Mouse (Mus musculus) macrophage (primary cell): ENCODE measurements around the gene Crhbp. TPM values are rescaled to one million over a fixed set of nuclear protein-coding genes. Genes with fewer than 3 reads are reported as not detected.

Experiments
- H3K27ac ChIP-seq: fragments of 350-480 bp; formaldehyde crosslinking; 2 replicates; pipeline ENCODE4 v1.9.0; 2021
- H3K36me3 ChIP-seq: fragments of 350-480 bp; formaldehyde crosslinking; 2 replicates; pipeline ENCODE4 v1.9.0; 2021; ENCODE audit errors: inconsistent target
- H3K4me3 ChIP-seq: fragments of 350-480 bp; formaldehyde crosslinking; 2 replicates; pipeline ENCODE4 v1.9.0; 2021; ENCODE audit errors: inconsistent target
- H3K79me2 ChIP-seq: fragments of 350-480 bp; formaldehyde crosslinking; 2 replicates; pipeline ENCODE4 v1.9.0; 2021; ENCODE audit errors: inconsistent target
- WGBS: methylation state at CpG from one replicate; pipeline ENCODE4 v1.1.7; 2026; ENCODE audit warnings: inconsistent platforms; ENCODE audit not compliant: missing documents; 5-methylcytosine and 5-hydroxymethylcytosine counted together
- polyA plus RNA-seq: library from polyadenylated mRNA; stranded (reverse); fragments of 250-400 nt; gene quantifications from 3 replicates; pipeline ENCODE4 v1.2.4, GENCODE M21; 2018; ENCODE audit warnings: inconsistent platforms
- total RNA-seq, 78 experiments: library from RNA; depleted of rRNA; stranded (reverse); fragments of 250-400 nt; gene quantifications; 1 replicate in 9 of 78; 2 replicates in 24 of 78; 3 replicates in 43 of 78; 4 replicates in 2 of 78; pipeline ENCODE4 v1.2.4; 2018; ENCODE audit warnings: inconsistent platforms in 56 of 78

Gene Crhbp
- not detected for total RNA-seq (2018; cell fraction: chromatin; rRNA removed)
- not detected for total RNA-seq (2018; cell fraction: cytosol; rRNA removed)
- total RNA-seq (2018; cell fraction: nucleus; rRNA removed) = not detected
- not detected in 3 replicates for polyA plus RNA-seq

- no peak within 1 kb of the TSS for H3K4me3 ChIP-seq
- no peaks in the 10 kb centered on the region for H3K36me3 ChIP-seq
- 76% methylated on average over 11 of the region's 11 CpGs for WGBS
- no peaks in the 10 kb centered on the region for H3K79me2 ChIP-seq
- H3K27ac ChIP-seq = no peak within 1 kb of the TSS
Measured at GRCm38 (mm10) chr13:95444824-95445223, at the start of gene Crhbp. TSS of gene Crhbp (minus strand) at chr13:95444924.

GRCm38 (mm10) chr13:95493296-95493695 lies 48.6 kb upstream of the Crhbp start:
- H3K27ac ChIP-seq = no peak overlapping the region
- H3K36me3 ChIP-seq = no peaks in the 10 kb centered on the region
- WGBS = 93% methylated on average over 5 of the region's 5 CpGs
- no peak overlapping the region for H3K4me3 ChIP-seq
- H3K79me2 ChIP-seq = no peaks in the 10 kb centered on the region

GRCm38 (mm10) chr13:95491327-95491726 lies 46.6 kb upstream of the Crhbp start:
- no peak overlapping the region for H3K27ac ChIP-seq
- WGBS = 95% methylated on average over 11 of the region's 11 CpGs
- H3K4me3 ChIP-seq = no peak overlapping the region
- H3K79me2 ChIP-seq = no peaks in the 10 kb centered on the region
- H3K36me3 ChIP-seq = no peaks in the 10 kb centered on the region

DNA sequence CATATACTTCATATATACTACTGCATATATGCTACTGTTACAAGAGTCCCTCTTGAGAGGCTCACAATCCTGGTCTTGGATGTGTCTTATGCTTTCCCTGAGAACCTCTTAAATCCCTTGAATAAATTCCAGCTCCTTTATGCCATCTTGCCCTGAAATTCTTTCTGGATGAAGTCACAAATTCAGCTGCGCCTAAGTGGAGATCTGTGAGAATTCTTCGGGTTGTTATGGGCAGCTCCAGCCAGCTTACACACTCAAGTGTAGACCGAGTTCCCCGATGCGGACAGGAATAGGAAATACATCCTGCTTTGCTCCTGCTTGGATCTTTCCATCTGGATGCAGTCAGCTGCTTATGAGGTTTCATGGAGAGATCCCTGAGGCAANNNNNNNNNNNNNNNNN lies 39.9 kb upstream of the Crhbp start:
- no peaks in the 10 kb centered on the region for H3K36me3 ChIP-seq
- no peak overlapping the region for H3K4me3 ChIP-seq
- 53% methylated on average over 5 of the region's 5 CpGs for WGBS
- no peaks in the 10 kb centered on the region for H3K79me2 ChIP-seq
- H3K27ac ChIP-seq = no peak overlapping the region

DNA sequence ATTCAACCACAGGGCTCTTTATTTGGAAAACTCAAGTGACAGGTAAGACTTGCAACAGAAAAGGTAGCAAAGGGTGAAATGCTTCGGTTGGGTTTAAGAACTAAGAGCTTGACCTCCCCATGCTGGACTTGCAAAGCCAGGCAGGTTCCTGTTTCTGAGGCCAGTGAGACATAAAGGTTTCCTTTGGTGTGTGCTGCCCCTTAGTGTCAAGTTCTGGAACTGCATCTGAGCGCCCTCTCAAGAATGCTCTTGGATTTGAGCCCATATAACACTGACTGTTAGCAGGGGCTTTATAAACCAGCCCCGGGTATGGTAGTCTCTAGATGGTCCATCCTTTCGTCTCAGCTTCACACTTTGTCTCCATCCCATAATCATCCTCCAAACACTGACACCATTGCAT lies 36.7 kb upstream of the Crhbp start:
- Histone ChIP-seq H3K36me3 (no peaks in the 10 kb centered on the region), H3K79me2 (no peaks in the 10 kb centered on the region), H3K4me3 (no peak overlapping the region), H3K27ac (no peak overlapping the region)
- 2% methylated on average over 3 of the region's 4 CpGs for WGBS

- H3K36me3 ChIP-seq = no peaks in the 10 kb centered on the region
- H3K4me3 ChIP-seq = no peak within 1 kb of the TSS
- H3K27ac ChIP-seq = no peak within 1 kb of the TSS
- 83% methylated on average over 13 of the region's 21 CpGs for WGBS
- no peaks in the 10 kb centered on the region for H3K79me2 ChIP-seq
Measured at GRCm38 (mm10) chr13:95478671-95479413, 34.1 kb upstream of the Crhbp start, which contains the start of gene S100z. TSS of gene S100z (minus strand) at chr13:95478721.

- H3K4me3 ChIP-seq = no peak overlapping the region
- no peaks in the 10 kb centered on the region for H3K36me3 ChIP-seq
- WGBS = 91% methylated on average over 6 of the region's 6 CpGs
Measured at GRCm38 (mm10) chr13:95477173-95477572, 32.4 kb upstream of the Crhbp start.

GRCm38 (mm10) chr13:95475124-95475523 lies 30.4 kb upstream of the Crhbp start:
- H3K36me3 ChIP-seq = no peaks in the 10 kb centered on the region
- 88% methylated on average over 7 of the region's 7 CpGs for WGBS

More at GRCm38 (mm10) chr13:95477173-95477572, 32.4 kb upstream of the Crhbp start:
- Histone ChIP-seq H3K27ac (no peak overlapping the region), H3K79me2 (no peaks in the 10 kb centered on the region)

GRCm38 (mm10) chr13:95474294-95474693 lies 29.6 kb upstream of the Crhbp start:
- H3K4me3 ChIP-seq = no peak overlapping the region
- 87% methylated on average over 3 of the region's 3 CpGs for WGBS
- H3K79me2 ChIP-seq = no peaks in the 10 kb centered on the region
- no peaks in the 10 kb centered on the region for H3K36me3 ChIP-seq
- no peak overlapping the region for H3K27ac ChIP-seq

More at GRCm38 (mm10) chr13:95475124-95475523, 30.4 kb upstream of the Crhbp start:
- Histone ChIP-seq H3K27ac (no peak overlapping the region), H3K4me3 (no peak overlapping the region), H3K79me2 (no peaks in the 10 kb centered on the region)

GRCm38 (mm10) chr13:95470970-95471369 lies 26.2 kb upstream of the Crhbp start:
- Histone ChIP-seq H3K79me2 (no peaks in the 10 kb centered on the region), H3K27ac (no peak overlapping the region), H3K36me3 (no peaks in the 10 kb centered on the region), H3K4me3 (no peak overlapping the region)
- WGBS = 95% methylated on average over 2 of the region's 2 CpGs

DNA sequence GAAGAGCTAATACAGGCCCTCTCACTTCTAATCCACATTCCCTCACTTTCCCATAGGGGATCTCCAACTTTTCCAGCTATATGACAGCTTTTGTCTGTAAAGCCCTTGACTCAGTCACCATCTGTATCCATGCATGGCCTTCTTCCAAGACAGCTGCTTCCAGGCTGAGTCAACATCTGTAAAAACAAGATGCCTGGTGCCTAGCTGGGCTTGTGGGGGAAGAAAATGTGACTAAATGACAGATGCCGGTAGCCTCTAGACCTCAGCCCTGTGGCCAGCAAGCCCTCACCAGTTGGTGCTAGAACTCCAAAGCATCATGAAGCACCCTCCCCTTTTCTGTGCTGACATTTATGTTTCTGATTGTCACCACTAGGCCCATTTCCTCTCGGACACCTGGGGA lies 6.8 kb upstream of the Crhbp start:
- no peak overlapping the region for H3K4me3 ChIP-seq
- WGBS = 71% methylated on average over 2 of the region's 2 CpGs
- H3K36me3 ChIP-seq = no peaks in the 10 kb centered on the region
- no peaks in the 10 kb centered on the region for H3K79me2 ChIP-seq
- H3K27ac ChIP-seq = no peak overlapping the region

DNA sequence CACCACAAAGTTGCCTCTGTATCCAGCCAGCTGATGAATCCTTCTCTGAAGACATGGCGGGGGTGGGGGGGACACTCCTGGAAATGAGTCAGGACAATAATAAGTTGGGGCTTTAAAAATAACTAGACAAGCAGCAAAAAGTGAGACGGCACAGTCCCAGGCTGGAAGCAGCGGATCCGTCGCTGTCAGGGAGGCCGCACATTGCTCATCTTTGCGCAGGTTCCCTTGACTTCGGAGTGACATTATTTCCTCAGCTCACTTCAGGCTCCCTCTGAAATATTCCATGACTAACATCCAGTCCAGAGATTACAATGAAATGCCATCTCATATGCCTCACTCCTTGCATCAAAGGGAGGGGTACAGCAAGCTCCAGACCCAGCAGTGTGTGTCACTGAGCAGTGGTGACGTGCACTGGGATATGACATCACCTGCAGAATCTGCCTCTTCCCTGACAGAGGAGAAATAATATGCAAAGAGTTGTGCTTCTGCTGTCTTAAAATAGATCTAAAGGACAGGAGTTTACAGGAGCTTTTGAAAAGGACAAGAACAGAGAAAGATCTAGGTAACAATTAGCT lies 6.0 kb upstream of the Crhbp start:
- H3K36me3 ChIP-seq = no peaks in the 10 kb centered on the region
- H3K79me2 ChIP-seq = no peaks in the 10 kb centered on the region
- no peak overlapping the region for H3K27ac ChIP-seq
- 92% methylated on average over 9 of the region's 9 CpGs for WGBS
- H3K4me3 ChIP-seq = no peak overlapping the region

- H3K27ac ChIP-seq = no peak overlapping the region
- no peaks in the 10 kb centered on the region for H3K36me3 ChIP-seq
- H3K4me3 ChIP-seq = no peak overlapping the region
- no peaks in the 10 kb centered on the region for H3K79me2 ChIP-seq
- 78% methylated on average over 3 of the region's 3 CpGs for WGBS
Measured at GRCm38 (mm10) chr13:95449730-95450129, 5.0 kb upstream of the Crhbp start.

DNA sequence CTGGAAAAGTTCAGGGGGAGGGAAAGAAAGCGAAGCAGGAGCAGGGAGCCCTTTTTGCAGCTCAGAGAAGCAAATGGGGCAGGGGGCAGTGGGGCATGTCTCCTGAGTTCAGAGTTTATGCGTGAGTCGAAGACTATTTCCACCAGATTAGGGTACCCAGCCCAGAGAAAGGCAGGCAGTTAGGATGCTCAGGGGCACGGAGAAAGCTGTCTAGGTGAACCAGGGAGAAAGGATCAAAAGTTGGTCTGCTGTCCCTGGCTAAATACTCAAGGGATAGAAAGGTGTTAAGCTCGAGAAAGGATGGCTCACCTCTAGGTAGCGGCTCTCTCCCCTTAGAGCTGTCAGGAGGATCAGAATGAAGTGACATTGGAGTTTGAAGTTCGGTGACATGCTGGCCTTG lies 433 bp downstream of the Crhbp start:
- 36% methylated on average over 7 of the region's 7 CpGs for WGBS
- Histone ChIP-seq H3K4me3 (no peak overlapping the region), H3K79me2 (no peaks in the 10 kb centered on the region), H3K36me3 (no peaks in the 10 kb centered on the region), H3K27ac (no peak overlapping the region)
